Mouse (Mus musculus) central nervous system, embryonic 14 days (tissue): ENCODE results near the gene Gle1. TPM values are rescaled to one million over a fixed set of nuclear protein-coding genes. Genes with fewer than 3 reads are reported as not detected.

Experiments used
- polyA plus RNA-seq: library from polyadenylated mRNA; depleted of rRNA; stranded (reverse); fragments of >200 nt; gene quantifications from 2 replicates; pipeline ENCODE4 v1.2.3, GENCODE M21; 2012; rRNA removed

Gle1 gene
- polyA plus RNA-seq = 55.0 and 55.1 TPM in 2 replicates

DNA sequence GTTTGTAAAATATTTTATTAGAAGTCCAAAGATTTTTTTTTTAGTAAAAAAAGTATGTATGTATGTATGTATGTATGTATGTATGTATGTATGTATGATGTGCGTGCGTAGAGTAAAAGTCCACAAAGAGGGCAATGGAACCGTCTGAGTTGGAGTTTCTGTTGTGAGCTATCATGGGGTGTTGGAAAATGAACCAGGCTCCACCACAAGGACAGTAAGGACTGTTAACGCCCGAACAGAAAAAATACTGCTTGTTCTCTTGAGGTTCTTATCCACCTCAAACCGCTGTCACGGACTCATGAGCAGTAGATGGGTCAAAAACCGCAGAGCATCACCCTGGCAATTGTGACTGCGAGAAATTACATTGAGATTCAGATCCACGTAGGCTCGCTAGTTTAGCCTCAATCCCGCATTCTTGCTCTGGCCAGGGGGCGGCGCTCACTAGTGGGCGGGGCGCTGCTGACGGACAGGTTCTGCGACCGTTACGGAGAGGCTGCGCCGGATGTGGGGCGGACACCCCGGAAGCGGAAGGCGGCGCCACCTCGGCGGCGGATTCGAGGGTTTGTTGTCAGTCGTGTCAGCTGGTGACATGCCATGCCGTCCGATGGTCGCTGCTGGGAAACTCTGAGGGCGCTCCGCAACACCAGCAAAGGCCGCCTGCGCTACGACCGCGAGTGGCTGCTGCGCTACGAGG is at the start of gene Gle1:
Gle1 (plus strand) TSS at position 521 of the 694 bp plus-strand sequence.

DNA sequence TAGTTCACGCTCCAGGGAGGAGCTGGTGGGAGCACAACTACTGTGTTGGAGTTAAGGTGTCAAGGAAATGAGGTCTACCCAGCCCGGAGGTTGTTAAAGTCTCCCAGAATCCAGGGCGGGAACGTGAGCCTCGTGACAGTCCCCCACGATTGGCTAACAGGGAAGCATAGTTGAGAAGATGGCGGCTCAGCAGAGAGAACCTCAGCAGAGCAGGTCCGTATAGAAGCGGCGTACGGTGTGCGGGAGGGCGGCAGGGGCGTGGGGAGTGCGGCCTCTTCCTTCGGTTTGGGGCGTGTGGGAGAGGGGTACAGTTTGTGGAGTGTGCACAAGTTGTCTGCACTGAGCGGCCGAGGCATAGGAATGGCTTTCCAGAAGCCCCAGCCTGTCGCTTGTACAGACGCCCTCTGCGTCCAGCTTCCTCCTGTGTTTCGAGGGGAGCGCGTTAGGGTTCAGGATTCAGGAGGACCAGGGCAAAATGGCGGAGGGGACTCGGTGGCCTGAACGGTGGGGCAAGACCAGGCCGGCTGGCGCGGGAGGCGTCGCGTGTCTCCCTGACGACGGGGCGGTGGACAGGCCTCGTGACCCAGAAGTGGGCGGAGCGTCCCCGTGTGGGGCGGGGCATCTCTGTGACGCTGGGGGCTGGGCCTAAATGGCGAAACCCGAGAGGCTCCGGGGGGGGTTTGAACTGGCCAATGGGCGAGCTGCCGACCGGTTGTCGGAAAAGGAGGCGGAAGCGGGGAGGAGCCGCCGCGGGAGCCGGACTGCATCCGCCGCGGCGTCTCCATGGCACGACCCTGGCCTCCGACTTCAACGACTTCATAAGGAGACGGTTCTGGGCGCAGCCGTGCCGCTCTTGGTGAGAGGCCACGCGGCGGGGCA is 45.9 kb upstream of the Gle1 start, which contains the start of gene Odf2:
Odf2 (plus strand) TSS at position 156 of the 879 bp plus-strand sequence.

DNA sequence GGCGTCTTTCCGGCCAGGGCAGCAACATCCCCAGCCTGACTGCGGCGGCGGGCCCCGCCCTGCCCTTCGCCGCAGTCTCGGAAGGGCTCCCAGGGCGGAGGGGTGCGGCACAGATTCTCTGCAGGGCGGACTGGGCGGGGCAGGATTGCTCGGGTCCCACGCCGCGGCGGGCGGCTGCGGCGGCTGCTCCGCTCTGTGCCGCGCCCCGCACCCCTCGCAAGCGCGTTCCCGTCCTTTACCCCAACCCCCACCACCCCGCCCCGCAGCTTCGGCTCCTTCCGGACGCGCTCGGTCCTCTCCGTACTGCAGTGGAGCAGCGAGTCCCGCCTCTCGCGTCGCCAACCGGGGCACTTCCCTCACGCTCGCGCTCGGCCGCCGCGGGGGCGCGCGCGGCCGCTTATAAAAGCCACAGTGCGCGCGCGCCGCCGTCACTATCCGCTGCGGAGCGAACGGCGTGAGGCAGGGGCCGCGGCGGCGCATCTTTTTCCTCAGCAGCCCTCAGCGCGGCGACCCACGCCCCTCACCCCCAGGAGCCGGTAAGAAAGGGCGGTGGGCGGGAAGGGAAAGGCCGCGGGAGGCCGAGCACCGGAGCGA is 30.1 kb downstream of the Gle1 start, which contains the start of gene Sptan1:
Sptan1 (plus strand) TSS at position 311 of the 594 bp plus-strand sequence.

Other genes with a start within 250 kb of the Gle1 start
- 0.10 and 0.14 TPM in 2 replicates for gene Gm13420, start 183.7 kb upstream of the Gle1 start, polyA plus RNA-seq
- gene Gm13547, start 176.1 kb upstream of the Gle1 start, polyA plus RNA-seq = not detected in 2 replicates
- gene Coq4, start 147.9 kb upstream of the Gle1 start, polyA plus RNA-seq = 32.0 and 32.2 TPM in 2 replicates
- gene Trub2, start 146.9 kb upstream of the Gle1 start, polyA plus RNA-seq = 42.9 and 48.3 TPM in 2 replicates
- 50.5 and 52.4 TPM in 2 replicates for gene Slc27a4, start 132.8 kb upstream of the Gle1 start, polyA plus RNA-seq
- gene Urm1, start 115.4 kb upstream of the Gle1 start, polyA plus RNA-seq = 56.3 and 56.6 TPM in 2 replicates
- gene Cercam, start 66.3 kb upstream of the Gle1 start, polyA plus RNA-seq = 27.7 and 42.4 TPM in 2 replicates
- gene Odf2, start 46.2 kb upstream of the Gle1 start, polyA plus RNA-seq = 92.1 and 102 TPM in 2 replicates
- 550 and 589 TPM in 2 replicates for gene Sptan1, start 30.1 kb downstream of the Gle1 start, polyA plus RNA-seq
- gene Wdr34, start 113.5 kb downstream of the Gle1 start, polyA plus RNA-seq = 63.2 and 64.7 TPM in 2 replicates
- gene Set, start 122.0 kb downstream of the Gle1 start, polyA plus RNA-seq = 346 and 393 TPM in 2 replicates
- gene Pkn3, start 142.3 kb downstream of the Gle1 start, polyA plus RNA-seq = 9.1 TPM in 2 replicates
- 30.2 and 39.0 TPM in 2 replicates for gene Zdhhc12, start 158.2 kb downstream of the Gle1 start, polyA plus RNA-seq
- gene Zer1, start 189.2 kb downstream of the Gle1 start, polyA plus RNA-seq = 69.0 TPM in 2 replicates
- 61.3 and 63.8 TPM in 2 replicates for gene Tbc1d13, start 198.3 kb downstream of the Gle1 start, polyA plus RNA-seq
- 14.6 and 18.2 TPM in 2 replicates for gene Endog, start 236.1 kb downstream of the Gle1 start, polyA plus RNA-seq
- 54.3 and 55.7 TPM in 2 replicates for gene Spout1, start 243.0 kb downstream of the Gle1 start, polyA plus RNA-seq